Mouse (Mus musculus): ENCODE measurements around the gene Cebpb.

GRCm38 (mm10) chr2:167657973-167658372 is 30.7 kb upstream of the Cebpb start:
- TF ChIP-seq CTCF (IDR thresholded peaks at IDR 0.05) (no peak), EP300 (IDR thresholded peaks at IDR 0.05) (no peak)

All from lung, postnatal 0 days (tissue).